Mouse (Mus musculus): Measurements from ENCODE around the gene Trp73.

Trp73 gene

GRCm38 (mm10) chr4:154105381-154106001 is 34.5 kb downstream of the Trp73 start:
- no peak for DNase-seq (ENCODE audit: low read depth in 1 of 2, low spot score in 2 of 2)

- DNase-seq (ENCODE audit: low read depth in 1 of 2, low spot score in 2 of 2): no peak
These were observed 36.1 kb downstream of the Trp73 start for GRCm38 (mm10) chr4:154103912-154104311.

GRCm38 (mm10) chr4:154103386-154103785 is 36.6 kb downstream of the Trp73 start:
- no peak for DNase-seq (ENCODE audit: low read depth in 1 of 2, low spot score in 2 of 2)

- no peak for DNase-seq (ENCODE audit: low read depth in 1 of 2, low spot score in 2 of 2)
These were observed 40.6 kb downstream of the Trp73 start for GRCm38 (mm10) chr4:154099361-154099760.

GRCm38 (mm10) chr4:154096111-154096510 is 43.9 kb downstream of the Trp73 start:
- DNase-seq (ENCODE audit: low read depth in 1 of 2, low spot score in 2 of 2): no peak

GRCm38 (mm10) chr4:154093210-154093609 is 46.8 kb downstream of the Trp73 start:
- no peak for DNase-seq (ENCODE audit: low read depth in 1 of 2, low spot score in 2 of 2)

GRCm38 (mm10) chr4:154091356-154091755 is 48.7 kb downstream of the Trp73 start:
- no peak for DNase-seq (ENCODE audit: low read depth in 1 of 2, low spot score in 2 of 2)

- no peak for DNase-seq (ENCODE audit: low read depth in 1 of 2, low spot score in 2 of 2)
These were observed 50.8 kb downstream of the Trp73 start for GRCm38 (mm10) chr4:154089205-154089604.

GRCm38 (mm10) chr4:154086436-154086835 is 53.6 kb downstream of the Trp73 start:
- no peak for DNase-seq (ENCODE audit: low read depth in 1 of 2, low spot score in 2 of 2)

- no peak for DNase-seq (ENCODE audit: low read depth in 1 of 2, low spot score in 2 of 2)
These were observed 54.2 kb downstream of the Trp73 start for GRCm38 (mm10) chr4:154085856-154086255.

- no peak for DNase-seq (ENCODE audit: low read depth in 1 of 2, low spot score in 2 of 2)
These were observed 58.0 kb downstream of the Trp73 start for GRCm38 (mm10) chr4:154081974-154082373.

GRCm38 (mm10) chr4:154081021-154081420 is 59.0 kb downstream of the Trp73 start:
- DNase-seq (ENCODE audit: low read depth in 1 of 2, low spot score in 2 of 2): no peak

GRCm38 (mm10) chr4:154080211-154080610 is 59.8 kb downstream of the Trp73 start:
- DNase-seq (ENCODE audit: low read depth in 1 of 2, low spot score in 2 of 2): no peak

- no peak for DNase-seq (ENCODE audit: low read depth in 1 of 2, low spot score in 2 of 2)
These were observed 68.1 kb downstream of the Trp73 start for GRCm38 (mm10) chr4:154071941-154072340.

- no peak for DNase-seq (ENCODE audit: low read depth in 1 of 2, low spot score in 2 of 2)
These were observed 68.5 kb downstream of the Trp73 start for GRCm38 (mm10) chr4:154071521-154071920.

GRCm38 (mm10) chr4:154070896-154071295 is 69.1 kb downstream of the Trp73 start:
- DNase-seq (ENCODE audit: low read depth in 1 of 2, low spot score in 2 of 2): no peak

- DNase-seq (ENCODE audit: low read depth in 1 of 2, low spot score in 2 of 2): no peak
These were observed 74.9 kb downstream of the Trp73 start for GRCm38 (mm10) chr4:154064827-154065773.

- DNase-seq (ENCODE audit: low read depth in 1 of 2, low spot score in 2 of 2): no peak
These were observed 82.3 kb downstream of the Trp73 start for GRCm38 (mm10) chr4:154057696-154058095.

- DNase-seq (ENCODE audit: low read depth in 1 of 2, low spot score in 2 of 2): no peak
These were observed 83.3 kb downstream of the Trp73 start for GRCm38 (mm10) chr4:154056661-154057060.

- DNase-seq (ENCODE audit: low read depth in 1 of 2, low spot score in 2 of 2): no peak
These were observed 84.0 kb downstream of the Trp73 start for GRCm38 (mm10) chr4:154056046-154056445.

GRCm38 (mm10) chr4:154055482-154055881 is 84.5 kb downstream of the Trp73 start:
- DNase-seq (ENCODE audit: low read depth in 1 of 2, low spot score in 2 of 2): no peak

GRCm38 (mm10) chr4:154053065-154053464 is 86.9 kb downstream of the Trp73 start:
- no peak for DNase-seq (ENCODE audit: low read depth in 1 of 2, low spot score in 2 of 2)
